Mouse (Mus musculus) layer of hippocampus, adult 18-20 months (tissue): ENCODE measurements around the gene Rai1. TPM values are rescaled to one million over a fixed set of nuclear protein-coding genes. Genes with fewer than 3 reads are reported as not detected.

Experiments used
- DNase-seq, 2 experiments: peaks; one replicate each; pipeline ENCODE4 v3.0.0; 2022; ENCODE audit warnings: low spot score in 2 of 2
- total RNA-seq, 2 experiments: library from RNA; stranded (reverse); gene quantifications; 2 replicates each; pipeline ENCODE4 v1.2.3; 2021

Rai1 gene
- total RNA-seq, 2 experiments from 2014 or later: 76.2 to 80.9 TPM

DNA sequence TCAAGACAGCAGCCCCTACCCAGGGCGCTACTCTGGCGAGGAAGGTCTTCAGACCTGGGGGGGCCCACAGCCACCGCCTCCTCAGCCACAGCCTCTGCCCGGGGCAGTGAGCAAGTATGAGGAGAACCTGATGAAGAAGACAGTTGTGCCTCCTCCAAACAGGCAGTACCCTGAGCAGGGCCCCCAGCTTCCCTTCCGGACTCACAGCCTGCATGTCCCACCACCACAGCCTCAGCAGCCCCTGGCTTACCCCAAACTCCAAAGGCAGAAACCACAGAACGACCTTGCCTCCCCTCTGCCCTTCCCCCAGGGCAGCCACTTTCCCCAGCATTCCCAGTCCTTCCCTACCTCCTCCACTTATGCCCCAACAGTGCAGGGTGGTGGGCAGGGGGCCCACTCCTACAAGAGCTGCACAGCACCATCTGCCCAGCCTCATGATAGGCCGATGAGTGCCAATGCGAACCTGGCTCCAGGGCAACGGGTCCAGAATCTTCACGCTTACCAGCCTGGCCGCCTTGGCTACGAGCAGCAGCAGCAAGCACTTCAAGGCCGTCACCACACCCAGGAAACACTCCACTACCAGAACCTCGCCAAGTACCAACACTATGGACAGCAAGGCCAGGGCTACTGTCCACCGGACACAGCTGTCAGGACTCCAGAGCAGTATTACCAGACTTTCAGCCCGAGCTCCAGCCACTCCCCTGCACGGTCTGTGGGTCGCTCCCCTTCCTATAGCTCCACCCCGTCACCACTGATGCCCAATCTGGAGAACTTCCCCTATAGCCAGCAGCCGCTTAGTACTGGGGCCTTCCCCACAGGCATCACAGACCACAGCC, 80.8 kb downstream of the Rai1 start:
- peak in 1 of 2 experiments; percentile 70 for DNase-seq

DNA sequence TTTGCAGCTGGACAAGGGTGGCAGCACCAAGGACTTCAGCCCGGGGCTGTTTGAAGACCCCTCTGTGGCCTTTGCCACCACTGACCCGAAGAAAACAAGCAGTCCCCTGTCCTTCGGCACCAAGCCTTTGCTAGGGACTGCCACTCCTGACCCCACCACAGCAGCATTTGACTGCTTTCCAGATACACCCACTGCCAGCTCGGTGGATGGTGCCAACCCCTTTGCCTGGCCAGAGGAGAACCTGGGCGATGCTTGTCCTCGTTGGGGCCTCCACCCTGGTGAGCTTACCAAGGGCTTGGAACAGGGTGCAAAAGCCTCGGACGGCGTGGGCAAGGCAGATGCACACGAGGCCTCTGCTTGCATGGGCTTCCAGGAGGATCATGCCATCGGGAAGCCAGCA, 82.3 kb downstream of the Rai1 start:
- no peak for DNase-seq

DNA sequence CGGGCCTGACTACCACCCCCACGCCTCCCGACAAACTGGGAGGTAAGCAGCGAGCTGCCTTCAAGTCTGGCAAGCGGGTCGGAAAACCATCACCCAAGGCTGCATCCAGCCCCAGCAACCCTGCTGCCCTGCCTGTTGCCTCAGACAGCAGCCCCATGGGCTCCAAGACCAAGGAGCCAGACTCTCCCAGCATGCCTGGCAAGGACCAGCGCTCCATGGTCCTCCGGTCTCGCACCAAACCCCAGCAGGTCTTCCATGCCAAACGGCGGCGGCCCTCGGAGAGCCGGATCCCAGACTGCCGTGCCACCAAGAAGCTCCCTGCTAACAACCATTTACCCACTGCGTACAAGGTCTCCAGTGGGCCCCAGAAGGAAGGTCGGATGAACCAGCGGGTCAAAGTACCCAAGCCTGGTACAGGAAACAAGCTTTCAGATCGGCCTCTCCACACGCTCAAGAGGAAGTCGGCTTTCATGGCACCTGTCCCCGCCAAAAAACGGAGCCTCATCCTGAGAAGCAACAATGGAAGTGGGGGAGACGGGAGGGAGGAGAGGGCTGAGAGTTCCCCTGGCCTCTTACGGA, 83.6 kb downstream of the Rai1 start:
- no peak for DNase-seq

DNA sequence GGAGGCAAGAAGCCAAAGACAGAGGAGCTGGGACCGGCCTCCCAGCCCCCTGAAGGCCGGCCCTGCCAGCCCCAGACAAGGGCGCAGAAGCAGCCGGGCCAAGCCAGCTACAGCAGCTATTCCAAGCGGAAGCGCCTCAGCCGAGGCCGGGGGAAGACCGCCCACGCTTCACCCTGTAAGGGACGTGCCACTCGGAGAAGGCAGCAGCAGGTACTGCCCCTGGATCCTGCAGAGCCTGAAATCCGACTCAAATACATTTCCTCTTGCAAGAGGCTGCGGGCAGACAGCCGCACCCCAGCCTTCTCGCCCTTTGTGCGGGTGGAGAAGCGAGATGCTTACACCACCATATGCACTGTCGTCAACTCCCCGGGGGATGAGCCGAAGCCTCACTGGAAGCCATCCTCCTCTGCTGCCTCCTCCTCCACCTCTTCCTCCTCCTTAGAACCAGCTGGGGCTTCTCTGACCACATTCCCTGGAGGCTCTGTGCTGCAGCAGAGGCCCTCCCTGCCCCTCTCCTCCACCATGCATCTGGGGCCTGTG, 84.8 kb downstream of the Rai1 start:
- DNase-seq: no peak

DNA sequence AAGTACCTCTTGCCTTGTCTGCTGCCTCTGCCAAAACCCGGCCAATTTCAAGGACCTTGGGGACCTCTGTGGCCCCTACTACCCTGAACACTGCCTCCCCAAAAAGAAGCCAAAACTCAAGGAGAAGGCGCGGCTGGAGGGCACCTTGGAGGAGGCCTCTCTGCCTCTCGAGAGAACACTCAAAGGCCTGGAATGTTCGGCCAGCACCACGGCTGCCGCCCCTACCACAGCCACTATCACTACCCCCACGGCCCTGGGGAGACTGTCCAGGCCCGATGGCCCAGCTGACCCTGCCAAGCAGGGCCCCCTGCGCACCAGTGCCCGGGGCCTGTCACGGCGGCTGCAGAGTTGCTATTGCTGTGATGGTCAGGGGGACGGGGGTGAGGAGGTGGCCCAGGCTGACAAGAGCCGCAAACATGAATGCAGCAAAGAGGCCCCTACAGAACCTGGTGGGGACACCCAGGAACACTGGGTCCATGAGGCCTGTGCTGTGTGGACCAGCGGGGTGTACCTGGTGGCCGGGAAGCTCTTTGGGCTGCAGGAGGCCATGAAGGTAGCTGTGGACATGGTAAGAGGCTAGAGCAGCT, 85.3 kb downstream of the Rai1 start:
- DNase-seq: no peak

DNA sequence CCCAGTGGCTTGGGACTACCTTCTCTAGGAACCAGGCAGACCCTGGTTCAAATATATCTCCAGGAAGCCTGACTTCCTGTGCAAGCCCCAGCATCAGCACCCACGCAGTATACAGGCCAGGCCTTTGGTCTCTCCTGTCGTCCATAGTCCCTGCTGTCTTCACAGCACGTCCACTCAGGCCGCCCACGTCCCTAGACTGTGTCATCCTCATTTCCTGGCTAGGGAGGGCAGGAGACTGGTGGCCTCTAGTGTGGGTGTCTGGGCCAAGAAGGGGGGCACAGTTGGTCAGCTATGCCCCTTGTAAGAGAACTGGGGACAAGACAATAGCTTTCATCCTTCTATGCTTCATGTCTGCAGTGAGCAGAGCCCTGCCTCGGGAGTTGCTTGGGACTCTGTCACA, 87.7 kb downstream of the Rai1 start:
- no peak for DNase-seq

DNA sequence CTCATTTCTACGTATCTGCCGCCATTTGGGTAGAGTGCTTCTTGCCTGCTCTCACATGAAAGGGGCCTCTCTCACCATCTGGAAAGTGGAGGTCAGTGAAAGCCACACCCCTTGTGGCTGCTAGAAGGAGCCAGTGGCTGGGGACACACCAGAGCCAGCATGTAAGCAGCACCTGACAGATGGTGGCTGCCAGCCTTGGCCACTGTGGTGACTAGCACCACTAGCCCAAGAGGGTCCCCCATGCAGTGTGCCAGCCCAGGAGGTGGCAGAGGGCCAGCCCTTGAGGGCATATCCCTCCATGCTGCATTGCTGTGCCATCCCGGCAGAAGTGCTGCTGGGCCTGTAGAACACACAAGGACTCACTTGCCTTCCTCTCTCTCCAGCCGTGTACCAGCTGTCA, 88.7 kb downstream of the Rai1 start:
- DNase-seq: no peak

DNA sequence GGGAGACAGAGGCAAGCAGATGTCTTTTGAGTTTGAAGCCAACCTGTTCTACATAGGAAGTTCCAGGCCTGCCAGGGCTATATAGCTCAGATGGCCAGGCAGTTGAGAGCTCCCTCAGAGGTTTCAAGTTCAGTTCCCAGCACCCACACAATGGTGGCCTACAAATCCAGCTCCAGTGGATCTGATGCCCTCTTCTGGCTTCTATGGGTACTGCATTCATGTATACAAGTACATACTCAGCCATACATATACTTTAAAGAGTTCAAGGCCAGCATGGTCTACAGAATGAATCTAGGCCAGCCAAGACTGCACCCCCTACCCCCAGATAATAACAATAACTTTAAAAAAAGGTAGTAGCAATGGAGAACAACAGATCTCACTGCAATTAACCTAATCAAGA, 90.3 kb downstream of the Rai1 start:
- DNase-seq: no peak

DNA sequence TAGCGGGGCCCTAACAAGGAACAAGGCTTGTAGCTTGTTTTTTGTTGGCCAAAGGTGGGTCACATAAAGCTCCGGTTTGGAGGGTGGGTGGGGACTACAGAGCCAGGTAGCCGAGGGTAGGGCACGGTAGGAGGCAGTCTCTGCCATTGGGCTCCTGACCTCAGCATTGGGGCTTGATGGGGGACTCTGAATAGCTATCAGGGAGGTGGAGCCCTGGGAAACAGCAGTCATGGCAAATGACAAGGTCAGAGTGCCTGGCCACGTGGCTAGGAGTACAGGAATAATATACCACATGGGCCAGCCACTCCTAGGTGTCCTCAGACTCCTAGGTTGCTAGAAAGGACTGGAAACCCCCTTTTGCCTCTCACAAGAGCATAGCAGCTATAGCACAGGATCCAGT, 91.5 kb downstream of the Rai1 start:
- DNase-seq: no peak

DNA sequence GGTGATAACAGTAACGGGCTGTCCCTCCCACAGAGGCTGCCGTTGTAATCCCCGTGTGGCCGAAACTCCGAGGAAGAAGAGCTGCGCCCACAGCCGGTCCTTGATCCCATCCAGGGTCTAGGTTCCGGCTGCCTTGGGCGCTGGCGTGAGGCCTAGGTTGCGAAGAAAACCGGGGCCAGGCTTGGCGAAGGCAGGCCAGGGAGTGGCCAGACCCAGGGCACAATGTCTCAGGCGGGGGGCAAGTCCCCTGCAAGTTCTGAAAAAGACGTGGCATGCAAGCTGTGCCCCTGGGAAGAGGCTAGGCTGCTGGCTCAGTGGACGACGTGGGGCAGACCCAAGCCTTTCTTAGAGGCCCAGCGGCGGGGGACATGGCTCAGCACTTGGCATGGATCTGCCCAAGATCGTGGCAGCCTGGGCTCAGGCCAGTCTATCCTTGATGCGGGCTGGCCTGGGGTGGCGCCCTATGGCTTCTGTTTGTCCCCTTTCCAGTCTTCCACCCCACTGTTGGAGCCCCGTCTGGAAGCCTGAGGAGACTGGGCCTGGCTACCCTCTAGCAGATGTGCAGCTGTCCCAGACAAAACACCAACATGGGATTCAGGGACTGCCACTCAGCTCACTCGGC, 93.3 kb downstream of the Rai1 start:
- DNase-seq: no peak

DNA sequence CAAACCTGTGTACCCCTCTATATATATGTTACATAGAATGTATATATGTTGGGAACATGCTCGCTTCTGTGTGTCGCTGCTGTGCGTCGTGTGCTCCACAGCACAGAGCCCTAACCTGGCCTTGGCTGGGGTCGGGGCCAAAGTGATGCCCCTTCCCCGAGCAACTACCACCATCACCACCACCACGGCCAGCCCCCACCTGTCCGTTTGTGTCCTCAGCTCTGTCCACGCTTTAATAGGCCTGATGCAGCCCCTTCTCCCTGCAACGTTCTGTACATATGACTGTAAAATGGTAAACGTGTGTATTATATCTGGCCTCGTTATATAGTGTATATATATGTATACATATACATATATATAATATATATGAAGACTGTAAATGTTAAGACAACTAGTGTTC, 93.8 kb downstream of the Rai1 start:
- no peak for DNase-seq

DNA sequence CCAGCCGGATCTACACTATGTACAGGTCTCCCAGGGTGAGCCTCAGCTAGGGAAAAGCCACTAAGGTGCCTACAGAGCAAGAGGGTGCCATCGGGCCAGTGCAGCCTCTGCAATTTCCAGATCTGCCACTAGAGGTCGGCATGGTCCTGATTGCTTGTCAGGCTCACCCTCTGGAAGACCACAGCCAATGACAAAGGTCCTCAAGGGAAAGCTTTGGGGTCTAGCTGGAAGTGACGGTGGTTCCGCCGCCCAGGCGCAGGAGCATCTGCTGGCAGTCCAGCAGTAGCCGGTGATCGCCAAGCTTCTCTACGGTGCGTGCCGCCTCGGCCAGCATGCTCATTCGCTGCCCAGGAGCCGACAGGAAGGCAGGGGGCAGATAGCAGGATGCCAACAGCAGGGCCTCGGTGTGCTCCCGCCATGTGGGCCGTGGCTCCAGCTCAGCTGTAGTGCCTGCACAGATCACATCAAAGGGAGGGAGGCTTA, 94.9 kb downstream of the Rai1 start:
- DNase-seq: peak; percentile 88 to 97

DNA sequence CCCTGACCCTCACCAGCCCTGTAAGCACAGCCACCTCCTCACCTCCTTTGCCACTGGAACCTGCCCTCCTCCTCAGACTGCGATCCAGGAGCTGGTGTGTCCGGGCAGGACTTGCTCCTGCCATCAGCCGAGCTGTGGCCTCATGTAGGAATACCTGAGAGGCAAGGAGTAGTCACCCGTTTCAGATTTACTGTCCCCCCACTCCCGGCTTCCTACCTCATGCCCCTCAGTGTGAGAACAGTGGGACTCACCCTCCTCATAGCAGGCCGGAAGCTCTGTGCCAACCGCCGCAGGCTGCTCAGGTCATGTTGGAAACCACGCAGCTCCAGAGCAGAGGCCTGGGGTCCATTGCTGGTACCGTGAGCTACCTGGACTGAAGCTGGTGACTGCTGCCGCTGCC, 95.6 kb downstream of the Rai1 start:
- DNase-seq: no peak

DNA sequence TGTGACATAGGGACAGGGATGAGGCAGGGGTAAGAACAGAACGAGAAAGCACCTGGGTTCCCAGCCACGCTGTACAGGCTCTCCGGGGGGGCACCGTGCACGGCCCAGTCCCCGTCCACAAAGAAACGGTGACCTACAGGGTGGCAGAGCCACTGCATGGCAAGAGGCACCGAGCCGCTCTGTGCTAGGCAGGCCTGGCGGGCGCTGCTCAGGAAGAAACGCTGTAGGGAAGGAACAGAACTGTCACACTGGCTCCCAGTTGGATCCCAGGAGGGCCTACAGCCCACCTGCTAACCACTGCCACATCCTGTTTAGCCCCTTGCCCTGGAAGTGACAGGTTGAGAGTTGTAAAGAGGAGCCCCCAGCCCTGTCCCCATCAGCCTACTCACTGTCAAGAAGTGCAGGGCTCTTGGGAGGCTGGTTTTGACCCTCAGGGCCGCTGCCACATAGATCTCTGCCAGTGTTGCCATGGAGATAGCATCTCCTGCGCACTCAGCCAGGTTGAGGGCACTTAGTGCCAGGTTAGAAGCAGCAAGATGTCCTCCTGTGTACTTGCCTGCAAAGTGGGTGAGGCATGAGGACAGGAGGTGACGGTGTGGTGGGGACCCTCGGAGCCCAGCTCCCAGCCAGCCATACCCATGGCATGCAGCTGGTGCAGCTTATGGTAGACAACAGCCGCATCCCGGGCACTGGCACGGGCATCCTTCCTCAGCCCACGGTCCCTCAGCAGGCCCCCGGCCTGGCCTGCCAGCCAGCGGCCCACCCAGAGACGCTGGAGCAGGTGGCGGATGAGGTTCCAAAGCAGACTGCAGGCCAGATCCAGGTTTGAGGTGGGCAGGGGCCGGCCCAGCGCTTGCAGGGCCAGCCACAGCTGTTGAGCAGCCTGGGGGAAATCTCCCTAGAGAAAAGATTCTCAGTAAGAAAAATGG, 98.2 kb downstream of the Rai1 start:
- DNase-seq: no peak

DNA sequence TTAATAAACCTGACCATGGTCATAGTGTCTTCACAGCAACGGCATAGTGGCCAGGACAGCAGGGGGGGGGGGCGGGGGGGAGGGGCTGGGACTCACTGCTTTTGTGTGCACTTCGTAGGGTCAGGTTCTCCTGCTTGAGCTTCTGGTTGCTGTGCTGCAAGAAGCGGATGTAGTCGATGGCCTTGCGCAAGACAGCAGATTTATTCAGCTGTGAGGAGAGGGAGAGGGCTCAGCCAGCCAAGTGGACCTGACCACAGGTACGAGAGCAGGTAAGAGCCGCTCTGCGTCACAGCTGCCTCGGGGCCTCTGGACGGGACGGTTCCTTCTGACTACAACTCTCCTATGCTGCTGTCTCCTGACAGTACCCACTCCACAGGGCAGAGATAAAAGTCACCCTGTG, 100.2 kb downstream of the Rai1 start:
- no peak for DNase-seq

DNA sequence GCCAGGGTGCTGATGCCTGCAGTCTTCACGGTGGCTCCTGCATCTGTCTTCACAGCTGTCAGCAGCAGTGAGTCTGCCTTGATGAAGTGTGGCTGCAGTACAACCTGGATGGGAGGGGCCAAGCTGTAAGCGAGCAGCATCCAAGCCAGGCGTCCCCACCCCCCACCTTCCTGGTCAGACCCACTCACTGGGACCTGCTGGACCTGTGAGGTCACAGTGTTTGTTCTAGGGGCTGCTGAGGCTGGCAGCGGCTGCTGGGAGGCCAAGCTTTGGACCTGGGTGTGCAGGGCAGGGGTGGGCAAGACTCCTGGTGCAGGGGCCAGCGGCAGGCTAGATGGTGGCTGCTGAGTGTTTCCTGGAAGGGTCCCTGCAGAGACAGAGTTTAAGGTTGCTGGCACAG, 101.4 kb downstream of the Rai1 start:
- DNase-seq: no peak

DNA sequence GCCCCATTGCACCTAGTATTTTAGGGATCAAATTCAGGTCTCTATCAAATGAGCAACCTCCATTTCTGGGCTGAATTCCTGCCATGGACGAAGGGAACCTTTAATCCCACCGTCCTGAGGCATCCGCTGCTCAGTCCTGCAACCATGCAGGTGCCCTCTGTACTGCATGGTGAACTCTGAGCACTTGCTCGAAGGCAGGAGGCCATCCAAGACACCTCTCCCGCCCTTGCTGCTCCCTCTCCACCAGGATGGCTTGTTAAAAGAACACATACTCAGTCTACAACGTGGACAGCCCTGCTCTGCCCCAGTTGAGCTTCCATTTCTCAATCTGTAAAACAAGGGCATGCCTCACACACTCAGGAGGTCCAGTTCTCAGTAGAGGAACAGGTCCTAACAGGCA, 103.4 kb downstream of the Rai1 start:
- DNase-seq: no peak

DNA sequence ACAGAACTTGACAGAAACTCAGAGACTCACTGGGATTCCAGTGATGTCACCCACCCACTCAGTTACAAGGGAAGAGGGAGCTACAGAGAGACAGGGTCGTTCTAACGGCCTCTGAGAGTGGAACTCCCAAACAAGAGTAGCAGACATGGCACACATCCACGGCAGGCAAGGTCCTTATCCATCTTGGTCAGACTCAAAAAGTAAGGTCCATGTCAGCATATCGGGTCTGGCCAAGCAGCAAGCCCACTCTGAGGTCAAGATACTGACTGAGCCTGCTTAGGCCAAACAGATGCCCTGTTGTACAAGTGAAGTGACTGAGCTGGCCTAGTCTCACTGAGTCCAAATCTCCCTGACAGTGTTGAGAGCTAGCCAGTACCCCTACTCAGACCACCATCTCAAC, 103.9 kb downstream of the Rai1 start:
- DNase-seq: no peak

DNA sequence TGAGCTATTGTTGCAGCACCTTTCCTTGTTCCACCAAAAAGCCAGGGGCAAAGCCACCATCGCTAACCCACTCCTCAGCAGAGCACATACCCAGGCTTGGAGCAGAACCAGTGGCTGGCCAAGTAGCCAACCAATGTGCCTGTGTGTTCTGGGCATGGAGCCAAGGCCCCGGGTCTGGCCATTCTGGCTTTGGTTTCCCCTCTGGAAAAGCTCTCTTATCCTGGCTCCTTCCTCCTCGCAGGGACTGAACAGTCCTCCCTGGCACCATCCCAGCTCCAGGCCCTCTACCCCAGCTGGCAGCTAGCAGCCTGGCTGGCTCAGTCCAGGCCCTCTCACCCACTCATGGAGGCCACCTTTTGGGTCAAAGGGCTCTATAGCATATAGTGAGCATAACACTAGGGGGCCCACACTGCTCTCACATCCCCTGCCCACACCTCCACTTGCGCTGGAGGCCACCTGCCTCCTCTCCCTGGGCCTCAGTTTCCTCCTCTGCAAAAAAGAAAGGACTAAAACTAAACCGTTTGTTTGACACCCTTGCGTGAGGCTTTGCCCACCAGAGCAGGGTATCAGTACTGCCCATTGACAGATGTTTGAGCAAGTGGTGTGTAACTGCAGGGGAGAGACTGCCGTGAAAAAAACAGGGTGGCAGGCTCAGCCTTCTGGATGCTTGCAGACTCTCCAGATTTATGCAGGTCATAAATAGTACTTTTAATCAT, 104.6 kb downstream of the Rai1 start:
- DNase-seq: peak; percentile 71 to 88

DNA sequence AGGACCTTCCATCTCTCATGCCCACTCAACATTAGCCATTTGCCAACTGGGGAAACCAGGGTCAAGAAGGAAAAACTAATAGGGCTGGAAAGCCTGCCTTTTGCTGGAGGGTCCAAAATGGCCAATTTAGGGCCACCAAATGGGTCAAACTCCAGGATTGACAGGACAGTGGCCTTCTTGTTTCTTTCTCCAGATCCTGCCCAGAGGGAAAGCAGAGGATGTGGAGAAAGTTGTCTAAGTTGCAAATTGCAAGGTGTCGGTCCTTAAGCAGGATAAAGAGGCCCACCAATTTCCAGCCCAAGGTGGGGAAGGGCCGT, 105.1 kb downstream of the Rai1 start:
- no peak for DNase-seq
